8 mouse cellular contexts compared by ENCODE assay signal in the genomic region with DNA sequence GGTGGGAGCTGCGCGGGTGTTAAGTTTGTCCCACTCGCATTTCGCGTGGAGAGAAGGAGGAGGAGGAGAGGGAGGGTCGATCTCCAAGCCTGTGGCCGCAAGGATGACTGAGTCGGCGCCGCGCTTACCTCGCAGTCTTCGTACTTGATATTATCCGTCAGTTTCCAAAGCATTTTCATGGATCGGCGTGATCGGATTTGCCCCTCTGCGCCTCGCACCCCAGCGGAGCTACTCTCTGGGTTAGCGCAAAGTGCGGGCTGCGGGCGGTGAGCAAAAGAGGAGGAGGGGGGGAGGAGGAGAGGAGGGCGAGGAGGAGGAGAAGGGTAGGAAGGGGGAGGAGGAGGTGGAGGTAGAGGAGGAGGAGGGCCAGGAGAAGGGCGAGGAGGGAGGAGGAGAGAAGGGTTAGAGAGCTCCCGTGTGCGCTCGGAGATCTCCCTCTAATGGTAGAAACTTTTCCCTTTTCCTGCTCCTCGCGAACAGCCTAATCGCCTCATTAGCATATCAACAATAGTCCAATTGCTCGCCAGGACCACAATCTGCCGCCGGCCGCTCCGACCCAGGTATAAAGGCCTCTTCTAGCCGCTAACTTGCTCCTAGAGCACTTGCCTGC. TPM values are rescaled to one million over a fixed set of nuclear protein-coding genes. Genes with fewer than 3 reads are reported as not detected.
A peak's percentile ranks its signal among the peaks of the same experiment; 100 is the strongest.
DNase-seq lines count a peak whose midpoint lies in the region; ATAC-seq lines count a peak whose summit lies in the region.

No protein-coding gene starts in this region.

- peak overlapping the region; percentile 47 for H3K4me3 ChIP-seq in heart, embryonic 13.5 days
- H3K4me3 ChIP-seq in hindbrain, embryonic 12.5 days = peak overlapping the region; percentile 44
- H3K4me3 ChIP-seq in midbrain, embryonic 14.5 days (replicated peaks; ENCODE audit: low read depth, low read length) = peak overlapping the region; percentile 42

- under 1% methylated on average over 37 of the region's 38 CpGs for WGBS in heart, embryonic 13.5 days
- 1% methylated on average over 33 of the region's 38 CpGs for WGBS in hindbrain, embryonic 12.5 days
- WGBS in midbrain, embryonic 14.5 days = under 1% methylated on average over 37 of the region's 38 CpGs

- no peaks in the 10 kb centered on the region for H3K36me3 ChIP-seq in heart, embryonic 13.5 days
- H3K36me3 ChIP-seq in hindbrain, embryonic 12.5 days = no peaks in the 10 kb centered on the region
- H3K36me3 ChIP-seq in midbrain, embryonic 14.5 days (ENCODE audit: control insufficient read depth, insufficient read depth, low read length) = no peaks in the 10 kb centered on the region

- H3K4me2 ChIP-seq in heart, embryonic 13.5 days = peak overlapping the region; percentile 74
- H3K4me2 ChIP-seq in hindbrain, embryonic 12.5 days (replicated peaks) = peak overlapping the region; percentile 57
- H3K4me2 ChIP-seq in midbrain, embryonic 14.5 days (ENCODE audit: low read length) = peak overlapping the region; percentile 53

- DNase-seq in heart, adult 8-10 months (ENCODE audit: low spot score) = no peak
- DNase-seq in brain, adult 2 months (ENCODE audit: low read depth, low spot score) = peak; percentile 50
- DNase-seq in midbrain, embryonic 14.5 days = peak; percentile 77
- DNase-seq in left cerebral cortex, adult 8-10 months (ENCODE audit: low spot score in 2 of 2) = no peak
- DNase-seq in testis, postnatal 10 days (ENCODE audit: low spot score) = no peak
- no peak for DNase-seq in ovary, postnatal 36 days (ENCODE audit: low spot score)

- ATAC-seq in heart, embryonic 13.5 days (ENCODE audit: extremely low read depth, insufficient number of reproducible peaks, low FRiP score, low TSS enrichment) = no peak
- peak; percentile 24; the same call in 1 of the 2 replicates for ATAC-seq in hindbrain, embryonic 12.5 days (ENCODE audit: low FRiP score)
- ATAC-seq in midbrain, embryonic 14.5 days (ENCODE audit: low FRiP score, low TSS enrichment) = peak; percentile 29; the same call in 1 of the 2 replicates

- peaks cover 98% of the 10 kb centered on the region for H3K27me3 ChIP-seq in heart, embryonic 13.5 days (replicated peaks)
- peaks cover 80% of the 10 kb centered on the region for H3K27me3 ChIP-seq in hindbrain, embryonic 12.5 days
- peaks cover 78% of the 10 kb centered on the region for H3K27me3 ChIP-seq in midbrain, embryonic 14.5 days (ENCODE audit: control insufficient read depth, insufficient read depth, low read length)

- peak overlapping the region; percentile 59; the same call in 1 of the 2 replicates for H3K9ac ChIP-seq in heart, embryonic 13.5 days
- peak overlapping the region; percentile 57 for H3K9ac ChIP-seq in hindbrain, embryonic 12.5 days
- H3K9ac ChIP-seq in midbrain, embryonic 14.5 days (replicated peaks; ENCODE audit: low read length) = peak overlapping the region; percentile 17; the same call in 1 of the 2 replicates

- H3K4me1 ChIP-seq in heart, embryonic 13.5 days = peaks cover 48% of the 10 kb centered on the region
- peaks cover 23% of the 10 kb centered on the region for H3K4me1 ChIP-seq in hindbrain, embryonic 12.5 days
- H3K4me1 ChIP-seq in midbrain, embryonic 14.5 days (ENCODE audit: control insufficient read depth, insufficient read depth, low read length) = 0 out of 2 replicates have a peak, but pooled peaks cover 2% of the 10 kb centered on the region

- no peaks in the 10 kb centered on the region for H3K9me3 ChIP-seq in heart, embryonic 13.5 days
- H3K9me3 ChIP-seq in hindbrain, embryonic 12.5 days (replicated peaks) = no peaks in the 10 kb centered on the region
- H3K9me3 ChIP-seq in midbrain, embryonic 14.5 days (ENCODE audit: control insufficient read depth, low read length) = no peaks in the 10 kb centered on the region

- H3K27ac ChIP-seq in heart, embryonic 13.5 days (replicated peaks) = no peak overlapping the region
- H3K27ac ChIP-seq in hindbrain, embryonic 12.5 days = peak overlapping the region; percentile 60
- no peak overlapping the region; the same call in 1 of the 2 replicates for H3K27ac ChIP-seq in midbrain, embryonic 14.5 days (replicated peaks; ENCODE audit: low read depth, low read length)

RNA-seq across cellular contexts. Expression of gene Tfap2a, which starts 4.5 kb away (rescaled TPM):
- 0.09 and 0.16 TPM in 2 replicates for polyA plus RNA-seq in heart, embryonic 13.5 days (2015; fragmentation: Nextera tagmentation; extraction: Ambion mirVana)
- total RNA-seq in heart, adult 8-10 months (2022) = under 1 TPM in 3 of 4 experiments, not detected in 1; 0.09 to 0.19 (median 0.16) TPM
- polyA plus RNA-seq in hindbrain, embryonic 12.5 days (2016; fragmentation: Nextera tagmentation; extraction: Ambion mirVana) = 20.5 and 21.1 TPM in 2 replicates
- 11.6 and 11.8 TPM in 2 replicates for polyA plus RNA-seq in midbrain, embryonic 14.5 days (2014; fragmentation: Nextera tagmentation; extraction: Ambion mirVana)
- total RNA-seq in left cerebral cortex, adult 8-10 months (2022) = 1 to 10 TPM in 1 of 4 experiments, under 1 TPM in 3; 0.58 to 1.1 (median 0.60) TPM

Comparison
In these comparisons a context has a peak if more than half of its experiments do, and no peak if none do; other contexts are left out.
1. DNase-seq: peak in brain, adult 2 months (single experiment) and midbrain, embryonic 14.5 days (single experiment); none in heart, adult 8-10 months (single experiment), left cerebral cortex, adult 8-10 months (0 of 2), testis, postnatal 10 days (single experiment) and ovary, postnatal 36 days (single experiment).
2. RNA of gene Tfap2a, which starts 4.5 kb away (polyA plus RNA-seq): 20.5 to 21.1 TPM in hindbrain, embryonic 12.5 days and 11.6 to 11.8 TPM in midbrain, embryonic 14.5 days; 0.09 to 0.16 TPM in heart, embryonic 13.5 days; every median in the first group is over 10 times any median in the second.
3. Peak in every context shown above with its lines, with median percentiles within 50 percentile points of each other: H3K4me2 ChIP-seq, H3K4me3 ChIP-seq and H3K9ac ChIP-seq.